Mouse (Mus musculus) left cerebral cortex, adult 18-20 months (tissue): ENCODE data around the gene Syt7. TPM values are rescaled to one million over a fixed set of nuclear protein-coding genes. Genes with fewer than 3 reads are reported as not detected.
A peak's percentile ranks its signal among the peaks of the same experiment; 100 is the strongest.

Experiments used
- DNase-seq, 2 experiments: peaks; one replicate each; pipeline ENCODE4 v3.0.0; 2021 to 2022; ENCODE audit warnings: low spot score in 2 of 2, mixed read lengths in 1 of 2
- long read RNA-seq, 2 experiments: library from polyadenylated mRNA; stranded (forward); transcript quantifications; one replicate each; pipeline ENCODE4 v2.0.0; 2021
- total RNA-seq, 2 experiments: library from RNA; stranded (reverse); gene quantifications; 2 replicates each; pipeline ENCODE4 v1.2.3; 2021

Syt7 gene
- 100 to 1,000 TPM; 267 to 301 TPM for total RNA-seq
- long read RNA-seq, experiment 1, full-length matches to known transcripts = 29 of 97 reads
- long read RNA-seq, experiment 1, partial matches to known transcripts = 5 of 97 reads
- long read RNA-seq, experiment 1, other reads (novel, unspliced or antisense) = 63 of 97 reads
- long read RNA-seq, experiment 2, full-length matches to known transcripts = 18 of 51 reads
- long read RNA-seq, experiment 2, partial matches to known transcripts = 1 of 51 reads
- long read RNA-seq, experiment 2, other reads (novel, unspliced or antisense) = 32 of 51 reads

- peak; percentile 80 to 83 for DNase-seq
Measured at GRCm38 (mm10) chr19:10388615-10389313, at the start of gene Syt7. Gene Syt7 (plus strand): TSS chr19:10389090.

GRCm38 (mm10) chr19:10339271-10339670, 49.6 kb upstream of the Syt7 start:
- no peak for DNase-seq

GRCm38 (mm10) chr19:10340661-10341060, 48.2 kb upstream of the Syt7 start:
- DNase-seq = no peak

- peak; percentile 67 to 78 for DNase-seq
Measured at GRCm38 (mm10) chr19:10341152-10341551, 47.7 kb upstream of the Syt7 start.

GRCm38 (mm10) chr19:10341817-10342439, 47.0 kb upstream of the Syt7 start:
- DNase-seq = peak; percentile 81 to 85

GRCm38 (mm10) chr19:10343866-10344265, 45.0 kb upstream of the Syt7 start:
- DNase-seq = no peak

GRCm38 (mm10) chr19:10345696-10346095, 43.2 kb upstream of the Syt7 start:
- no peak for DNase-seq

- DNase-seq = no peak
Measured at GRCm38 (mm10) chr19:10347628-10348273, 41.1 kb upstream of the Syt7 start.

GRCm38 (mm10) chr19:10352218-10352617, 36.7 kb upstream of the Syt7 start:
- no peak for DNase-seq

- no peak for DNase-seq
Measured at GRCm38 (mm10) chr19:10354830-10355229, 34.1 kb upstream of the Syt7 start.

GRCm38 (mm10) chr19:10356845-10357503, 31.9 kb upstream of the Syt7 start:
- DNase-seq = no peak

- DNase-seq = no peak
Measured at GRCm38 (mm10) chr19:10359105-10359946, 29.6 kb upstream of the Syt7 start.

- peak; percentile 41 to 45 for DNase-seq
Measured at GRCm38 (mm10) chr19:10362473-10363129, 26.3 kb upstream of the Syt7 start.

GRCm38 (mm10) chr19:10363869-10364268, 25.0 kb upstream of the Syt7 start:
- no peak for DNase-seq

GRCm38 (mm10) chr19:10366116-10366845, 22.6 kb upstream of the Syt7 start:
- DNase-seq = no peak

- DNase-seq = peak; percentile 78
Measured at GRCm38 (mm10) chr19:10367802-10368201, 21.1 kb upstream of the Syt7 start.

- peak in 1 of 2 experiments; percentile 33 for DNase-seq
Measured at GRCm38 (mm10) chr19:10369936-10370335, 19.0 kb upstream of the Syt7 start.

GRCm38 (mm10) chr19:10373191-10373590, 15.7 kb upstream of the Syt7 start:
- no peak for DNase-seq

- no peak for DNase-seq
Measured at GRCm38 (mm10) chr19:10375260-10375659, 13.6 kb upstream of the Syt7 start.
